Mouse (Mus musculus) midbrain, embryonic 10.5 days (tissue): ENCODE measurements around the gene Lsm8. TPM values are rescaled to one million over a fixed set of nuclear protein-coding genes. Genes with fewer than 3 reads are reported as not detected.
"Not testable (repeated sequence)": the region's sequence is repeated elsewhere in the genome, so short reads cannot be mapped to it uniquely, and the experiment has no call there.

Source experiments
- DNase-seq: peaks from one replicate; pipeline ENCODE4 v3.0.0-alpha.2; 2017; ENCODE audit warnings: low spot score
- H3K27ac ChIP-seq: fragments of 300-500 bp; sonication (generic); replicated peaks from 2 replicates; pipeline ENCODE4 v1.5.1; 2016; ENCODE audit warnings: mild to moderate bottlenecking
- H3K27me3 ChIP-seq: fragments of 300-500 bp; sonication (generic); 2 replicates; pipeline ENCODE4 v1.6.1; 2016; ENCODE audit warnings: low read depth, mild to moderate bottlenecking; ENCODE audit not compliant: poor library complexity, severe bottlenecking
- H3K36me3 ChIP-seq: fragments of 300-500 bp; sonication (generic); 2 replicates; pipeline ENCODE4 v1.6.1; 2016; ENCODE audit warnings: mild to moderate bottlenecking, moderate library complexity
- H3K4me1 ChIP-seq: fragments of 300-500 bp; sonication (generic); 2 replicates; pipeline ENCODE4 v1.6.1; 2016
- H3K4me3 ChIP-seq: fragments of 300-500 bp; sonication (generic); 2 replicates; pipeline ENCODE4 v1.5.1; 2016; ENCODE audit warnings: mild to moderate bottlenecking, moderate library complexity
- H3K9me3 ChIP-seq: fragments of 300-500 bp; sonication (generic); replicated peaks from 2 replicates; pipeline ENCODE4 v1.6.1; 2016; ENCODE audit warnings: mild to moderate bottlenecking
- WGBS: fragments of 180-500 bp; shearing (Covaris S2); methylation state at CpG from one replicate; pipeline ENCODE4 v1.1.7; 2016; 5-methylcytosine and 5-hydroxymethylcytosine counted together
- polyA plus RNA-seq: library from polyadenylated mRNA; unstranded; fragments of >200 nt; fragmentation: Nextera tagmentation; extraction: Ambion mirVana; gene quantifications from 2 replicates; pipeline ENCODE4 v1.2.1, GENCODE M21; 2016

The Lsm8 gene
- 221 and 234 TPM in 2 replicates for polyA plus RNA-seq

GRCm38 (mm10) chr6:18848051-18848701 is at the start of gene Lsm8:
TSS of gene Lsm8 (plus strand) at chr6:18848579.
- H3K4me3 ChIP-seq: peak within 1 kb of the TSS; percentile 83
- H3K36me3 ChIP-seq: peaks cover 26% of the 10 kb centered on the region
- H3K27me3 ChIP-seq: no peaks in the 10 kb centered on the region
- WGBS: 1% methylated on average over 37 of the region's 37 CpGs
- peak within 1 kb of the TSS; percentile 99 for H3K27ac ChIP-seq
- DNase-seq: peak; percentile 98
- no peaks in the 10 kb centered on the region for H3K9me3 ChIP-seq
- H3K4me1 ChIP-seq: peaks cover 14% of the 10 kb centered on the region

GRCm38 (mm10) chr6:18800869-18801511 is 47.4 kb upstream of the Lsm8 start:
- H3K27ac ChIP-seq: no peak overlapping the region
- no peaks in the 10 kb centered on the region for H3K4me1 ChIP-seq
- no peak for DNase-seq
- H3K27me3 ChIP-seq: no peaks in the 10 kb centered on the region
- H3K9me3 ChIP-seq: no peaks in the 10 kb centered on the region
- H3K36me3 ChIP-seq: no peaks in the 10 kb centered on the region
- WGBS: 91% methylated on average over 2 of the region's 2 CpGs
- no peak overlapping the region for H3K4me3 ChIP-seq

- no peaks in the 10 kb centered on the region for H3K4me1 ChIP-seq
- no peaks in the 10 kb centered on the region for H3K27me3 ChIP-seq
- no peaks in the 10 kb centered on the region for H3K36me3 ChIP-seq
- no peak for DNase-seq
- 85% methylated on average over 1 of the region's 1 CpGs for WGBS
- H3K27ac ChIP-seq: no peak overlapping the region
- no peak overlapping the region for H3K4me3 ChIP-seq
- no peaks in the 10 kb centered on the region for H3K9me3 ChIP-seq
These were observed 35.8 kb upstream of the Lsm8 start for GRCm38 (mm10) chr6:18812623-18813022.

GRCm38 (mm10) chr6:18815606-18816005 is 32.8 kb upstream of the Lsm8 start:
- Histone ChIP-seq H3K27ac (no peak overlapping the region), H3K36me3 (no peaks in the 10 kb centered on the region), H3K4me1 (no peaks in the 10 kb centered on the region), H3K4me3 (no peak overlapping the region), H3K9me3 (no peaks in the 10 kb centered on the region), H3K27me3 (no peaks in the 10 kb centered on the region)
- DNase-seq: no peak
- WGBS: 76% methylated on average over 2 of the region's 2 CpGs

GRCm38 (mm10) chr6:18819343-18819742 is 29.0 kb upstream of the Lsm8 start:
- DNase-seq: peak; percentile 20
- Histone ChIP-seq H3K9me3 (no peaks in the 10 kb centered on the region), H3K27ac (no peak overlapping the region), H3K4me1 (no peaks in the 10 kb centered on the region), H3K27me3 (no peaks in the 10 kb centered on the region), H3K4me3 (no peak overlapping the region), H3K36me3 (no peaks in the 10 kb centered on the region)
- 18% methylated on average over 4 of the region's 4 CpGs for WGBS

GRCm38 (mm10) chr6:18820246-18820645 is 28.1 kb upstream of the Lsm8 start:
- 68% methylated on average over 4 of the region's 4 CpGs for WGBS
- no peaks in the 10 kb centered on the region for H3K36me3 ChIP-seq
- H3K27me3 ChIP-seq: no peaks in the 10 kb centered on the region
- H3K4me3 ChIP-seq: no peak overlapping the region
- H3K4me1 ChIP-seq: no peaks in the 10 kb centered on the region
- no peak for DNase-seq
- H3K9me3 ChIP-seq: no peaks in the 10 kb centered on the region
- no peak overlapping the region for H3K27ac ChIP-seq

- 75% methylated on average over 1 of the region's 1 CpGs for WGBS
These were observed 25.6 kb upstream of the Lsm8 start for GRCm38 (mm10) chr6:18822812-18823211.

GRCm38 (mm10) chr6:18832958-18833357 is 15.4 kb upstream of the Lsm8 start:
- Histone ChIP-seq H3K4me1 (no peaks in the 10 kb centered on the region), H3K36me3 (no peaks in the 10 kb centered on the region), H3K9me3 (no peaks in the 10 kb centered on the region), H3K27me3 (no peaks in the 10 kb centered on the region), H3K4me3 (no peak overlapping the region), H3K27ac (no peak overlapping the region)
- DNase-seq: no peak
- 84% methylated on average over 1 of the region's 1 CpGs for WGBS

More at GRCm38 (mm10) chr6:18822812-18823211, 25.6 kb upstream of the Lsm8 start:
- Histone ChIP-seq H3K27ac (no peak overlapping the region), H3K4me1 (no peaks in the 10 kb centered on the region), H3K27me3 (no peaks in the 10 kb centered on the region), H3K9me3 (no peaks in the 10 kb centered on the region), H3K4me3 (no peak overlapping the region), H3K36me3 (no peaks in the 10 kb centered on the region)
- DNase-seq: no peak

GRCm38 (mm10) chr6:18844529-18844928 is 3.9 kb upstream of the Lsm8 start:
- not testable (repeated sequence) for H3K9me3 ChIP-seq, DNase-seq, H3K4me1 ChIP-seq, H3K27me3 ChIP-seq, H3K36me3 ChIP-seq, H3K4me3 ChIP-seq, H3K27ac ChIP-seq
- WGBS: 79% methylated on average over 4 of the region's 11 CpGs

GRCm38 (mm10) chr6:18845571-18845970 is 2.8 kb upstream of the Lsm8 start:
- H3K9me3 ChIP-seq, H3K4me3 ChIP-seq, DNase-seq, H3K27me3 ChIP-seq, H3K36me3 ChIP-seq, H3K27ac ChIP-seq: not testable (repeated sequence)
- WGBS: 42% methylated on average over 5 of the region's 7 CpGs
- peaks cover 13% of the 10 kb centered on the region for H3K4me1 ChIP-seq

GRCm38 (mm10) chr6:18848702-18849061 is 303 bp downstream of the Lsm8 start:
- no peak for DNase-seq
- WGBS: 0% methylated on average over 28 of the region's 28 CpGs
- H3K27me3 ChIP-seq: no peaks in the 10 kb centered on the region
- peaks cover 31% of the 10 kb centered on the region for H3K36me3 ChIP-seq
- peak overlapping the region; percentile 83 for H3K4me3 ChIP-seq
- peak overlapping the region; percentile 99 for H3K27ac ChIP-seq
- H3K4me1 ChIP-seq: peaks cover 14% of the 10 kb centered on the region
- no peaks in the 10 kb centered on the region for H3K9me3 ChIP-seq

- H3K27me3 ChIP-seq: no peaks in the 10 kb centered on the region
- H3K4me1 ChIP-seq: peaks cover 3% of the 10 kb centered on the region; the same call in 1 of the 2 replicates
- DNase-seq: no peak
- H3K9me3 ChIP-seq: no peaks in the 10 kb centered on the region
- H3K27ac ChIP-seq: no peak overlapping the region
- H3K36me3 ChIP-seq: peaks cover 90% of the 10 kb centered on the region
- no peak overlapping the region for H3K4me3 ChIP-seq
These were observed 6.9 kb downstream of the Lsm8 start for GRCm38 (mm10) chr6:18855323-18855722.

- H3K9me3 ChIP-seq: peaks cover 10% of the 10 kb centered on the region; the same call in 1 of the 2 replicates
- H3K4me3 ChIP-seq: no peak overlapping the region
- H3K27me3 ChIP-seq: no peaks in the 10 kb centered on the region
- peaks cover 83% of the 10 kb centered on the region for H3K36me3 ChIP-seq
- DNase-seq: no peak
- H3K27ac ChIP-seq: no peak overlapping the region
- WGBS: 97% methylated on average over 3 of the region's 3 CpGs
- no peaks in the 10 kb centered on the region for H3K4me1 ChIP-seq
These were observed 8.2 kb downstream of the Lsm8 start for GRCm38 (mm10) chr6:18856487-18857078.
